Mouse (Mus musculus) liver, postnatal 0 days (tissue): ENCODE measurements at regions not wholly inside any gene's neighbourhood (a gene's known extent, or its start where the extent isn't known, plus 50 kb on each side); places are given as distances from the start of the nearest gene placed in this dataset.

ENCODE experiments used
- CTCF ChIP-seq: sonication (generic); IDR thresholded peaks from 2 replicates; pipeline ENCODE4 v1.5.1; 2016; ENCODE audit warnings: antibody characterized with exemption, low read depth
- EP300 ChIP-seq: IDR thresholded peaks from 2 replicates; pipeline ENCODE4 v1.6.1; 2016; ENCODE audit warnings: antibody characterized with exemption, low read depth, mild to moderate bottlenecking

GRCm38 (mm10) chr3:153144217-153144616 is 162.2 kb upstream of the St6galnac5 start:
- TF ChIP-seq CTCF (no peak), EP300 (no peak)
